Mouse (Mus musculus): ENCODE results near the gene D7Ertd443e.

- TF ChIP-seq CTCF (IDR thresholded peaks at IDR 0.05; ENCODE audit: control insufficient read depth, insufficient read depth, insufficient read length) (no peak), MYOD1 (IDR thresholded peaks at IDR 0.05; ENCODE audit: control insufficient read depth, insufficient read length, low read depth) (no peak), MAX (IDR thresholded peaks at IDR 0.05) (no peak), MYOG (IDR thresholded peaks at IDR 0.05; ENCODE audit: control insufficient read depth, extremely low read depth, insufficient read length) (no peak), CEBPB (IDR thresholded peaks at IDR 0.05; ENCODE audit: low read depth) (no peak), USF1 (IDR thresholded peaks at IDR 0.05; ENCODE audit: low read depth) (no peak)
These were observed 84.2 kb downstream of the D7Ertd443e start for GRCm38 (mm10) chr7:134301285-134301684.

All from C2C12 (cell line).